Mouse (Mus musculus) bone marrow, adult 2 months (tissue): ENCODE results near the gene Robo2. TPM values are rescaled to one million over a fixed set of nuclear protein-coding genes. Genes with fewer than 3 reads are reported as not detected.
"Not testable (repeated sequence)": the region's sequence is repeated elsewhere in the genome, so short reads cannot be mapped to it uniquely, and the experiment has no call there.

ENCODE experiments used
- H3K27ac ChIP-seq: fragments of 200-500 bp; 2 replicates; pipeline ENCODE4 v1.5.1; 2012; ENCODE audit warnings: low read depth, mild to moderate bottlenecking, control low read depth, inconsistent platforms, low read length; ENCODE audit not compliant: control insufficient read depth, poor library complexity, insufficient read depth
- H3K4me1 ChIP-seq: fragments of 200-500 bp; 2 replicates; pipeline ENCODE4 v1.6.1; 2011; ENCODE audit warnings: low read length; ENCODE audit not compliant: control insufficient read depth, insufficient read depth
- H3K4me3 ChIP-seq: fragments of 200-500 bp; replicated peaks from 2 replicates; pipeline ENCODE3; 2011; ENCODE audit warnings: mild to moderate bottlenecking, low read depth, low read length, control low read depth; ENCODE audit not compliant: control insufficient read depth
- CTCF ChIP-seq: fragments of 200-500 bp; IDR thresholded peaks from 2 replicates; pipeline ENCODE4 v1.5.1; 2011; ENCODE audit warnings: low read length, control low read depth; ENCODE audit not compliant: control insufficient read depth, insufficient read depth
- POLR2A ChIP-seq: fragments of 200-500 bp; IDR thresholded peaks from 2 replicates; pipeline ENCODE4 v1.6.1; 2011; ENCODE audit warnings: low read depth, mild to moderate bottlenecking, control low read depth, low read length, borderline replicate concordance; ENCODE audit not compliant: control insufficient read depth
- WGBS: fragments of 180-500 bp; shearing (Covaris S2); methylation state at CpG from one replicate; pipeline ENCODE4 v1.1.7; 2018; 5-methylcytosine and 5-hydroxymethylcytosine counted together
- polyA plus RNA-seq: library from polyadenylated mRNA; stranded (reverse); fragments of >200 nt; gene quantifications from 2 replicates; pipeline ENCODE4 v1.2.4, GENCODE M21; 2011; ENCODE audit warnings: low replicate concordance; ENCODE audit not compliant: missing spikeins, insufficient read depth, insufficient read length

Robo2 gene
- polyA plus RNA-seq, 1 experiment = not detected

- Histone ChIP-seq H3K4me3 (no peak overlapping the region), H3K27ac (no peak overlapping the region), H3K4me1 (no peaks in the 10 kb centered on the region)
- TF ChIP-seq POLR2A (no peak), CTCF (no peak)
- 63% methylated on average over 1 of the region's 1 CpGs for WGBS
Measured at GRCm38 (mm10) chr16:74056210-74056609, 355.4 kb downstream of the Robo2 start.

- no peaks in the 10 kb centered on the region for H3K4me1 ChIP-seq
- H3K4me3 ChIP-seq = no peak overlapping the region
- WGBS = 75% methylated on average over 10 of the region's 10 CpGs
- no peak for TF ChIP-seq CTCF
- no peak for TF ChIP-seq POLR2A
- no peak overlapping the region for H3K27ac ChIP-seq
Measured at GRCm38 (mm10) chr16:74055061-74055751, 356.4 kb downstream of the Robo2 start.

DNA sequence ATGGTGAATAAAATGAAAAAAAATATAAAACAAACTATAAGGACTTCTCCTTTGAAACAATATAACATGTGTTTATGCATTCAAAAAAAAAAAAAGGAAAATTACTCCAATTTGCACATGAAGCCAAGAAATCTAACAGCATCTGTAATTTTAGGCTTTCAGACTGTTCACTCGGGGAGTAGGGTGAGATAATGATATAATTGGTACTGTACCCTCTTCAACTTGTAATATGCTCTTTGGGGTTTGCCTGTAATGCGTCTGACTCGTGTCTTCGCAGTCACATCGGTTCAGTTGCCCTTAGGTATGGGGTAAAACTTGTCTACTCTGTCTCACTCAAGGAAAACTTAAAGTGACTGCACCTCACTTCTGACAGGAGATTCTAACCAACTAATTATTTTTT is 362.2 kb downstream of the Robo2 start:
- WGBS = 78% methylated on average over 5 of the region's 5 CpGs
- no peak overlapping the region for H3K27ac ChIP-seq
- no peak for TF ChIP-seq POLR2A
- no peak for TF ChIP-seq CTCF

GRCm38 (mm10) chr16:74048980-74049379 is 362.6 kb downstream of the Robo2 start:
- Histone ChIP-seq H3K4me1 (no peaks in the 10 kb centered on the region), H3K27ac (no peak overlapping the region), H3K4me3 (no peak overlapping the region)
- WGBS = 67% methylated on average over 6 of the region's 6 CpGs
- no peak for TF ChIP-seq CTCF
- TF ChIP-seq POLR2A = no peak

More for the DNA sequence above, 362.2 kb downstream of the Robo2 start:
- Histone ChIP-seq H3K4me1 (no peaks in the 10 kb centered on the region), H3K4me3 (no peak overlapping the region)

- Histone ChIP-seq H3K4me3 (no peak overlapping the region), H3K27ac (no peak overlapping the region), H3K4me1 (no peaks in the 10 kb centered on the region)
- TF ChIP-seq POLR2A (no peak), CTCF (no peak)
- 79% methylated on average over 3 of the region's 3 CpGs for WGBS
Measured at GRCm38 (mm10) chr16:74047232-74047631, 364.4 kb downstream of the Robo2 start.

- 69% methylated on average over 2 of the region's 2 CpGs for WGBS
- H3K4me1 ChIP-seq, H3K27ac ChIP-seq, H3K4me3 ChIP-seq: not testable (repeated sequence)
Measured at GRCm38 (mm10) chr16:74040797-74041196, 370.8 kb downstream of the Robo2 start.

DNA sequence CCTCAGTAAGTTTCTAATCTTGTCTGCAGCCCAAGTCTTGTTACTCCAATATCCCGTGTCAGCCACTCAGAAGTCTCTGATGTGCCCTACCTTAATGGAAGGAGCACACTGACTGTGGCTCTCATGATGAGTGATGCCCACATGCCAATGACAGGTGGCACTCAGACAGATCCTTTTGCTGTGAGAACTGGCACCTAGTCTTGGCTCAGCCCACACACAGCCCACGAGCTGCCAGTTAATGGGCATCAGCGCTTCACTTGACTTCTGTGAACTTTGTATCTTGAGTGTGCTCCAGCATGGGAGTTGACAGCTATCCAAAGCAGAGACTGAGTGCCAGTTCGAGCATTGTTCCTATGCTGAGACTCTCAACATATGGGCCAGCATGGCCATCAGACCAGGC is 383.8 kb downstream of the Robo2 start:
- Histone ChIP-seq H3K27ac (no peak overlapping the region), H3K4me3 (no peak overlapping the region), H3K4me1 (no peaks in the 10 kb centered on the region)
- WGBS = 76% methylated on average over 4 of the region's 4 CpGs
- TF ChIP-seq POLR2A (no peak), CTCF (no peak)

DNA sequence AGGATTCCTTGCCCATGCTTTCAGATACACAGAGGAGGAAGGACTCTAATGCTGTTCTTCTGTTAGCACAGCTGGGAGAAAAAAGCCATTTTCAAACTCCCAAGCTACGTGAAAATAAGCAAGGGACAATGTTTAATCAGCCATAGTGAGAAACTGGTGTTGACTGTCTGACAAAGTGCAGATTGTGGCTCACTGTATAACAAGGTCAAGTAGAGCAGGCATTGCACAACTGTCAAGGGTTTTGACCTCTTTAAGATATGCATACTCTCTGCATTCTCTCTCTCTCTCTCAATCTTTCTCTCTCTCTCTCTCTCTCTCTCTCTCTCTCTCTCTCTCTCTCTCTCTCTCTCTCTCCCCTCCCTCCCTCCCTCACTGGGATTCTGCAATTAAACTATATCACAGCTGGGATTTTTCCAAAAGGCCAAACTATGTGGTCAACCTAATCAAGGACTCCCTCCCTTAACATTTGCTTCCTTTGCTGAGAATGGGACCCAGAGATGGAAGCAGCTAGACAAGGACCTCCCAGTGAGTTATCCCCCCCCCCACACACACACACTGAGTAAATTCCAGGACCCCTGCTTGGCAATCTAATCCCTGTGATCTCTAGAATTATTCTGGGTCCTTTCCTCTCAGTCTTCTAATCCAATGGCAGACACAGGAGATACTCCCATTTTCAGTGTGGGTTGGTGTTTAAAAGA is 389.2 kb downstream of the Robo2 start:
- H3K4me3 ChIP-seq = no peak overlapping the region
- H3K27ac ChIP-seq = no peak overlapping the region
- 72% methylated on average over 1 of the region's 1 CpGs for WGBS
- TF ChIP-seq POLR2A (no peak), CTCF (no peak)
- H3K4me1 ChIP-seq = no peaks in the 10 kb centered on the region
